Mouse (Mus musculus) embryo, embryonic 11.5 days (tissue): Measurements from ENCODE around the gene Kcnj15.

Experiments used
- DNase-seq: peaks from one replicate; pipeline ENCODE4 v3.0.0-alpha.2; 2012; ENCODE audit warnings: low read depth, low spot score

Kcnj15 gene

GRCm38 (mm10) chr16:95244626-95245303 is 12.6 kb upstream of the Kcnj15 start:
- no peak for DNase-seq

- DNase-seq: no peak
Observed at GRCm38 (mm10) chr16:95245499-95245898, 11.9 kb upstream of the Kcnj15 start.

- DNase-seq: no peak
Observed at GRCm38 (mm10) chr16:95248646-95249045, 8.7 kb upstream of the Kcnj15 start.

GRCm38 (mm10) chr16:95256648-95257047 is 710 bp upstream of the Kcnj15 start:
- DNase-seq: no peak

GRCm38 (mm10) chr16:95258100-95258499 is 742 bp downstream of the Kcnj15 start:
- no peak for DNase-seq

- DNase-seq: no peak
Observed at GRCm38 (mm10) chr16:95259505-95259904, 2.1 kb downstream of the Kcnj15 start.

GRCm38 (mm10) chr16:95260693-95261092 is 3.3 kb downstream of the Kcnj15 start:
- DNase-seq: no peak

- no peak for DNase-seq
Observed at GRCm38 (mm10) chr16:95261807-95262206, 4.4 kb downstream of the Kcnj15 start.

GRCm38 (mm10) chr16:95262706-95263363 is 5.5 kb downstream of the Kcnj15 start:
- DNase-seq: no peak

GRCm38 (mm10) chr16:95264324-95264723 is 7.0 kb downstream of the Kcnj15 start:
- DNase-seq: no peak

GRCm38 (mm10) chr16:95267481-95268183 is 10.3 kb downstream of the Kcnj15 start:
- no peak for DNase-seq

- DNase-seq: no peak
Observed at GRCm38 (mm10) chr16:95269610-95270009, 12.3 kb downstream of the Kcnj15 start.

GRCm38 (mm10) chr16:95273101-95273500 is 15.7 kb downstream of the Kcnj15 start:
- DNase-seq: no peak

- no peak for DNase-seq
Observed at GRCm38 (mm10) chr16:95275713-95276502, 18.6 kb downstream of the Kcnj15 start.

GRCm38 (mm10) chr16:95279015-95279414 is 21.7 kb downstream of the Kcnj15 start:
- DNase-seq: no peak

- DNase-seq: no peak
Observed at GRCm38 (mm10) chr16:95280338-95280737, 23.0 kb downstream of the Kcnj15 start.

- DNase-seq: no peak
Observed at GRCm38 (mm10) chr16:95283369-95283768, 26.0 kb downstream of the Kcnj15 start.

GRCm38 (mm10) chr16:95284085-95284727 is 26.8 kb downstream of the Kcnj15 start:
- DNase-seq: no peak

GRCm38 (mm10) chr16:95285043-95285442 is 27.7 kb downstream of the Kcnj15 start:
- DNase-seq: no peak

- DNase-seq: no peak
Observed at GRCm38 (mm10) chr16:95285767-95286166, 28.4 kb downstream of the Kcnj15 start.

GRCm38 (mm10) chr16:95287656-95288055 is 30.3 kb downstream of the Kcnj15 start:
- no peak for DNase-seq
